Mouse (Mus musculus): ENCODE data around the gene Igf2r.

- no peak for TF ChIP-seq CTCF (IDR thresholded peaks at IDR 0.05; ENCODE audit: insufficient read depth, low read length)
- no peak for TF ChIP-seq POLR2A (IDR thresholded peaks at IDR 0.05; ENCODE audit: borderline replicate concordance, extremely low read depth, low read depth, low read length)
Observed at GRCm38 (mm10) chr17:12684412-12684811, 85.1 kb downstream of the Igf2r start.
